Mouse (Mus musculus) heart, embryonic 11.5 days (tissue): ENCODE measurements around the gene Adora1. TPM values are rescaled to one million over a fixed set of nuclear protein-coding genes. Genes with fewer than 3 reads are reported as not detected.

ENCODE experiments used
- ATAC-seq: fragments of 200-750 bp; cut with Nextera tagmentation; replicated peaks from 2 replicates; pipeline ENCODE4 v1.8.0; 2017; ENCODE audit warnings: moderate library complexity; ENCODE audit not compliant: insufficient number of reproducible peaks, low FRiP score, low TSS enrichment
- H3K27ac ChIP-seq: fragments of 300-500 bp; sonication (generic); 2 replicates; pipeline ENCODE4 v1.5.1; 2014; ENCODE audit warnings: mild to moderate bottlenecking, low read depth, low read length
- H3K27me3 ChIP-seq: fragments of 300-500 bp; sonication (generic); 2 replicates; pipeline ENCODE4 v1.6.1; 2014; ENCODE audit warnings: mild to moderate bottlenecking, low read length, mixed read lengths; ENCODE audit not compliant: control insufficient read depth, insufficient read depth
- H3K36me3 ChIP-seq: fragments of 300-500 bp; sonication (generic); 2 replicates; pipeline ENCODE4 v1.6.1; 2014; ENCODE audit warnings: mild to moderate bottlenecking, low read length, moderate library complexity, mixed read lengths; ENCODE audit not compliant: control insufficient read depth, insufficient read depth
- H3K4me1 ChIP-seq: fragments of 300-500 bp; sonication (generic); 2 replicates; pipeline ENCODE4 v1.6.1; 2014; ENCODE audit warnings: low read length; ENCODE audit not compliant: control insufficient read depth, insufficient read depth
- H3K4me2 ChIP-seq: fragments of 300-500 bp; sonication (generic); 2 replicates; pipeline ENCODE4 v1.6.1; 2014; ENCODE audit warnings: mild to moderate bottlenecking, moderate library complexity
- H3K4me3 ChIP-seq: fragments of 300-500 bp; sonication (generic); 2 replicates; pipeline ENCODE4 v1.5.1; 2014; ENCODE audit warnings: low read depth, low read length
- H3K9ac ChIP-seq: fragments of 300-500 bp; sonication (generic); 2 replicates; pipeline ENCODE4 v1.6.1; 2014; ENCODE audit warnings: mild to moderate bottlenecking, low read depth, low read length, moderate library complexity
- H3K9me3 ChIP-seq: fragments of 300-500 bp; sonication (generic); replicated peaks from 2 replicates; pipeline ENCODE4 v1.6.1; 2016; ENCODE audit warnings: low read length; ENCODE audit not compliant: control insufficient read depth
- WGBS: fragments of 180-500 bp; shearing (Covaris S2); extraction: QIAGEN DNeasy Blood & Tissue Kit; methylation state at CpG from one replicate; pipeline ENCODE4 v1.1.7; 2014; ENCODE audit not compliant: insufficient replicate concordance; 5-methylcytosine and 5-hydroxymethylcytosine counted together
- polyA plus RNA-seq: library from polyadenylated mRNA; unstranded; fragments of >200 nt; fragmentation: Nextera tagmentation; extraction: Ambion mirVana; gene quantifications from 2 replicates; pipeline ENCODE4 v1.2.1, GENCODE M21; 2014

Gene Adora1
- polyA plus RNA-seq, 1 experiment from 2014 or later: 4.4 TPM

DNA sequence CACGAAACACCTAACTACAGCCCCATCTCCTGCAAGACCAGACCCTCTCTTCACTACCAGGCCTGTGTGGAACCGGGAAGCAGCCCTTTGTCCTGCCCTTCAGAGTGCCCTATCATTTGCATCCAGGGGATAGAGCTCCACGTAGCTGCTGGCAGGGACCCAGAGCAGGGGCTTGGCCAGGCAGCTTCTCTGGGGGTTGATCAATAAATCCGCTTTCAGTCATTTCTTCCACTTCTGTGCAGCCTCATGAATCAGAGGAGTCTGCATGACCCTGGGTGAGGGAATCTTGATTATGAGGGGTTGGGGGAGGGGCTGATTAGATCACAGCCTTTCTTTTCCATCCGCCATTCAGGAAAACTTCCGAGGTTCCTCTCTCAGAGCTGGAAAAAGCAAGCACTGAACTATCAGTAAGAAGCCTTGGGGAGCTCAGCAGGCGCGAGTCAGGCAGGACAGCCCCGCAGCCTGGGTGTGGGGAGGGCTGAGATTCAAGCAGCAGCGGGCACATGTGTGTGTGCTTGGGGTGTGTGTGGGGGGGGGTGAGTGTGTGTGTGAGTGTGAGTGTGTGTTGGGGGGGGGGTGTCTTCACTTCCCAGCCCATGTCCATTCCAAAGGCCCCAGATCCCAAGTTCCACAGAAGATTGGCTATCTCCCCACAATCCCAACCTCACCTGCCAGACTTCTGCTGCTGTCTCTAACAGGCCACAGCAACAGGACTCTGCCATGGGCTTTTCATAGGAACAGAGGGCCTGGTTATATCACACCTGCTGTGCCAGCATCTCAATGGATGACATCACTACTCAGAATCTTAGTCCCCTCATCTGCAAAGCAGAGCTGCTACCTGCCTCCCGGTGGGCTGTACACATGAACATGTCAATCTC lies 19.2 kb downstream of the Adora1 start:
- no peaks in the 10 kb centered on the region for H3K9me3 ChIP-seq
- no peaks in the 10 kb centered on the region for H3K27me3 ChIP-seq
- no peak overlapping the region for H3K4me2 ChIP-seq
- no peak for ATAC-seq
- WGBS: 28% methylated on average over 11 of the region's 11 CpGs
- no peak overlapping the region for H3K4me3 ChIP-seq
- H3K9ac ChIP-seq: 0 out of 2 replicates have a peak overlapping the region, but pooled peaks have one; percentile 7
- no peaks in the 10 kb centered on the region for H3K36me3 ChIP-seq
- H3K4me1 ChIP-seq: peaks cover 34% of the 10 kb centered on the region
- no peak overlapping the region for H3K27ac ChIP-seq

DNA sequence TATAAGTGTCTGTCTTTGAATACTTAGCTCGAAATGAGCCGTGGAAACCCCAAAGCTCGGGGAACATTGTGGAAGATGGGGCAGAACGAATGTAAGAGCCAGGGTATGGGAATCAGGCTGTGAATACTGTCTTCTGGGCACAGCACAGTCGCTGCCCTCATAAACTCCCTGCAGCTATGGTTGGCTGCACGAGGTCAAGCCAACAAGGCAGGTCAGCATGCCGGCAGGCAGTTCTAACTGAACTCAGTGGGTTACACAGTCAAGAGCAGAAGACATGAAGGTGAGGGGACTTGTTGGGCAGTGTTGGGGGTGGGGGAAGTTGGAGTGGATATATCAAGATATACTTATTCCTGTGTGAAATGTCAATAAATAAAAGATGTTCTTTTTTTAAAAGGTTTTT lies 20.2 kb downstream of the Adora1 start:
- H3K27ac ChIP-seq: no peak overlapping the region
- WGBS: 73% methylated on average over 7 of the region's 7 CpGs
- no peaks in the 10 kb centered on the region for H3K36me3 ChIP-seq
- no peak overlapping the region for H3K9ac ChIP-seq
- no peak overlapping the region for H3K4me2 ChIP-seq
- H3K4me1 ChIP-seq: peaks cover 34% of the 10 kb centered on the region
- H3K9me3 ChIP-seq: no peaks in the 10 kb centered on the region
- no peaks in the 10 kb centered on the region for H3K27me3 ChIP-seq
- H3K4me3 ChIP-seq: no peak overlapping the region
- no peak for ATAC-seq

DNA sequence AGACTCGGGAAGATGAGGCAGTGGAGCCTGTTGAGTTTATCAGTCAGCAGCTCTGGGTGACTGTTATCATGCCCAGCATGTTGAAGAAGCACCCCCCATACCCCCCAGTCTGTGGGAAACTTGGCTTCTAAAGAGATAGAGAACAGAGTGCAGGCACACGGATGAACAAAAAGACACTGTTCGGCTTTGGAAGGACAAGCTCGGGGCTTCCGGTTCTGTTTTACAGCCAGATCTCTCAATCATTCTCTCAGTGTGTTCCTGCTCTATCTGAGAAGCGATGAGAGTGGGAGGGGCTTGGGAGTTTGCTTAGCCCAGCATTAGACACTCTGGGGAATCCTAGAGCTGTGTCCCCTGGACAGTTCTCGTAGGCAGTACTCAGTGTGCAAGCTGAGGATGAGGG lies 21.8 kb downstream of the Adora1 start:
- H3K36me3 ChIP-seq: no peaks in the 10 kb centered on the region
- H3K4me3 ChIP-seq: no peak overlapping the region
- no peak overlapping the region for H3K4me2 ChIP-seq
- H3K9ac ChIP-seq: no peak overlapping the region
- H3K9me3 ChIP-seq: no peaks in the 10 kb centered on the region
- H3K4me1 ChIP-seq: peaks cover 38% of the 10 kb centered on the region
- no peak overlapping the region for H3K27ac ChIP-seq
- 0 out of 2 replicates have a peak, but pooled peaks have one; percentile 19 for ATAC-seq
- H3K27me3 ChIP-seq: no peaks in the 10 kb centered on the region
- WGBS: 27% methylated on average over 7 of the region's 7 CpGs

DNA sequence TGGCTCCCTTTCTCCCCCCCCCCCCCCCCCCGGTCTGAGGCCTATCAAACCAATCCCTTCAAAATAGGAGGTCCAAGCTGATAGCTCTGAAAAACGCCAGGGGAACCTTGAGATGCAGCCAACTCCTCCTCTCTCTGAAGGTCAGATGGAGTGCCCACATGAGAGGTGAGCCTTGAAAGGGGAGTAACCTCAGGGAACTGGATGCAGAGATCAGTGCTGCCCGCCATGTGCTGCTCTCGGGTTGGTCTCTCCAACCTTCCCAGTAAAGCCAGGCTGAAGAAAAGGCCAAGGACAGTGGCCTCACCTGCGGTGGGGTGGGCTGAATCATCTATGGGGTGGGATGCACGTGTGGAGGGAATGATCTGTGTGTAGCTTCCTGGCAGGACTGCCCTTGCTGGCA lies 22.9 kb downstream of the Adora1 start:
- H3K4me2 ChIP-seq: no peak overlapping the region
- no peaks in the 10 kb centered on the region for H3K9me3 ChIP-seq
- 76% methylated on average over 6 of the region's 6 CpGs for WGBS
- H3K27ac ChIP-seq: no peak overlapping the region
- H3K36me3 ChIP-seq: no peaks in the 10 kb centered on the region
- ATAC-seq: no peak
- H3K27me3 ChIP-seq: no peaks in the 10 kb centered on the region
- peaks cover 33% of the 10 kb centered on the region for H3K4me1 ChIP-seq
- no peak overlapping the region for H3K4me3 ChIP-seq
- no peak overlapping the region for H3K9ac ChIP-seq

DNA sequence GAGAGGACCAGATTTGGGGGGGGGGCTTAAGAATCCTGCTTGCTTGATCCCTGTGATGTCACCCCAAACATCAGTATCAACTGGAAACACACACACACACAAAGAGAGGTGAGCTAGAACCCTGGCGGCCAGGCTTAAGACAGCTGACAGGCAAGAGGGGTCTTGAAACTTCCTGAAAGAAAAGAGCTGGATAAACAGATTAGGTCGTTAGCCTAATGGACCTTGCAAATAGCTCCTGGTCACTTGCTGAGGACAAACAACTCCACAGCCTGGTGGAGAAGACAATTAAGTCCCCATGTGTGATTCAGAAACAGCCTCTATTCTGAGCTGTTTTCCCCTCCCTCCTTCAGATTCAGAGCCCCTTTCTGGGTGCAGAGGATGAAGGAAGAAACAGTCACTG lies 23.6 kb downstream of the Adora1 start:
- peaks cover 27% of the 10 kb centered on the region for H3K4me1 ChIP-seq
- H3K4me3 ChIP-seq: no peak overlapping the region

DNA sequence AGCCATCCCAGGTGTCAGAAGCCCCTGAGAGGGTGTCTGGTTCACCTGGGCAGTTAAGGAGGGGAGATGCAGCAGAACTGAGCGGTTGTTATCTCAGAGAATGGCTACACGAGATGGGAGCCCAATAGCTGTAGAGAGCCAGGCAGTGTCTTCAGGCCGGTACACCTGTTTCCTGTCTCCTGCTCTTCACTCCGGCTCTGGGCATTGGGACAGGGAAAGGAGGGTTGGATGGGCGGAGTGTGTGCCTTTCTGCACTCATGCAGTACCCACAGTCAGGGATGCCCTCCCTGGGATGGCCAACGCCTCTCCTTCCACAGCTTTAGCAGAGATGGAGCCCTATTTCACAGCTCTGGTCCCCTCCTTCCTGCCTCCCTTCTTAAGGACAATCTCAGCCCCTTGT lies 24.2 kb downstream of the Adora1 start:
- no peak for ATAC-seq
- H3K36me3 ChIP-seq: no peaks in the 10 kb centered on the region
- no peaks in the 10 kb centered on the region for H3K9me3 ChIP-seq
- peaks cover 30% of the 10 kb centered on the region for H3K4me1 ChIP-seq
- no peak overlapping the region for H3K4me3 ChIP-seq
- no peaks in the 10 kb centered on the region for H3K27me3 ChIP-seq
- no peak overlapping the region for H3K27ac ChIP-seq
- no peak overlapping the region for H3K9ac ChIP-seq
- H3K4me2 ChIP-seq: no peak overlapping the region
- WGBS: 59% methylated on average over 6 of the region's 6 CpGs

More for the DNA sequence above, 23.6 kb downstream of the Adora1 start:
- H3K36me3 ChIP-seq: no peaks in the 10 kb centered on the region
- ATAC-seq: no peak
- no peak overlapping the region for H3K9ac ChIP-seq
- H3K27me3 ChIP-seq: no peaks in the 10 kb centered on the region
- H3K4me2 ChIP-seq: no peak overlapping the region
- WGBS: 22% methylated on average over 2 of the region's 2 CpGs
- H3K9me3 ChIP-seq: no peaks in the 10 kb centered on the region
- H3K27ac ChIP-seq: no peak overlapping the region

DNA sequence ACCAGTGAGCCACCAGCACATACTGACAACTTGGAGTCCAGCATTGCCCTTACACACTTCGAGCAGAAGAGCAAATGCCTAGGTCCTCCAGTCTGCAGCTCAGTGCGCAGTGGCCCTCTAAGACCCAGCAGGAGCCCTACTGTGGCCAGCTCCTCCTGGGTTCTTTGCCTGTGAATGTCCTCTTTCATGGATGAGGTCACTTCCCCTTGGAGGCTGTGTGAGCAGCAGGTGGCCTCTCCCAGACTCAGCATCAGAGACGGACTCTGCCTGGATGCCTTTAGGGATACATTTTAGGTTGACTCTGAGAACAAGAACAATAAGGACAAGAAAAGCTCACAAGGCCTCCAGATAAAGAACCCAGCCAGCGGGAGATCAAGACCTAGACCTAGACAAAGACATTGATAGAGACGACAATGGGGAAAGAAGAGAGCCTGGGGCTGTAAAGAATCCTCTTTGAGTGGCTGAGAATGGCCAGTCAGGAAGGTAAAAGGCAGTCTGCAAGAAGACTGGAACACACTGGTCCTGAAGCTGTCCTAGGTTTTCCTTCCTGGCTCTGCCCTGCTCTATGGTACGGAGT lies 25.0 kb downstream of the Adora1 start:
- Histone ChIP-seq H3K4me3 (no peak overlapping the region), H3K27ac (no peak overlapping the region), H3K9me3 (no peaks in the 10 kb centered on the region), H3K4me2 (no peak overlapping the region), H3K36me3 (no peaks in the 10 kb centered on the region), H3K4me1 (peaks cover 32% of the 10 kb centered on the region), H3K9ac (no peak overlapping the region), H3K27me3 (no peaks in the 10 kb centered on the region)
- no peak for ATAC-seq
- WGBS: 65% methylated on average over 6 of the region's 6 CpGs

DNA sequence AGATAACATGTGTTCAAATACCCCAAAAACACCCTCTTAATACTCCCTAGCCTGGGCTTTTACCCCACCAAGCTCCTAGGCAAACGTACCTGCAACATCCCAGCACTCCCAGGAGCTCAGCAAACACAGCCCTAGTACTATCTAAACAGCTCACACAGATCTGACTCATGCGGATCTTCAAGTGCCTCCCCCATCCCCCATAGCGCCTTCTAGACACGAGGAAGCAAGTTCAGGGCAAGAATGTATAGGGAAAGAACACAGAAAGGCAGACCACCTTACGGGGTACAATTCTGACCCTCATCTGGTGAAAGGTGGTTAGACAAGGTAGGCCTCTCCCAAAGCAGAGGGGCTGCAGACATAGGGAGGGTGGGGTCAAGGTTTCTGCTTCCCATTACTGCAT lies 29.1 kb downstream of the Adora1 start:
- ATAC-seq: no peak
- WGBS: 23% methylated on average over 5 of the region's 5 CpGs
- Histone ChIP-seq H3K4me2 (no peak overlapping the region; the same call in 1 of the 2 replicates), H3K27me3 (no peaks in the 10 kb centered on the region), H3K4me1 (peaks cover 22% of the 10 kb centered on the region), H3K36me3 (no peaks in the 10 kb centered on the region), H3K4me3 (no peak overlapping the region), H3K27ac (peak overlapping the region; percentile 22; the same call in 1 of the 2 replicates), H3K9me3 (no peaks in the 10 kb centered on the region), H3K9ac (no peak overlapping the region)
